Mouse (Mus musculus): ENCODE measurements around the gene Ntng1.

DNA sequence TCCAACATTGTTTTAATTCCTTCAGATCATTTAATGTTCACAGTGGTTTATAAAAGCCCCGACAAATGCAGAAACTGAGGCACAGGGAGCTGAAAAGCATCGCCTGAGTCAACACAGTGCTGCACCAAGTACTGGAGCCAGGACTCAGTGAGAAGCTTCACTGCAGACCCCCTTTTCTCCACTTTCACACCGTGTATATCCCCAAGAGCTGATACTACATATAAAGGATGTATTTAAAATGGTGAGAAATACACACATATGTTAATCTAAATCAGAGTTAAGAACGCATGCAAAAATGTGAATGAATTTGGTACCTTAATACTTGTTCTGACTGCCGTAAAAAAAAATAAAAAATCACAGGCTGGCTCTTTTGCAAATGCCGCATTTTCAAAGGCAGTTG, 88.4 kb downstream of the Ntng1 start:
- TF ChIP-seq CTCF (IDR thresholded peaks at IDR 0.05; ENCODE audit: borderline replicate concordance, control insufficient read depth, extremely low read depth, insufficient read depth, low read length, poor library complexity) (no peak), POLR2A (IDR thresholded peaks at IDR 0.05; ENCODE audit: control insufficient read depth, extremely low read depth, insufficient read depth, low read length, poor library complexity) (no peak)
